Mouse (Mus musculus) NIH3T3 (cell line): ENCODE results near the gene Fibin.

ENCODE experiments used
- DNase-seq: peaks from one replicate; pipeline ENCODE4 v3.0.0-alpha.2; 2012; ENCODE audit warnings: low read depth

Fibin gene

GRCm38 (mm10) chr2:110362432-110363283 is at the start of gene Fibin:
Gene Fibin, minus strand, starts transcription at chr2:110363183.
- peak; percentile 24 for DNase-seq

GRCm38 (mm10) chr2:110411428-110411827 is 48.4 kb upstream of the Fibin start:
- DNase-seq = no peak

GRCm38 (mm10) chr2:110408757-110409156 is 45.8 kb upstream of the Fibin start:
- DNase-seq = no peak

- peak; percentile 24 for DNase-seq
Measured at GRCm38 (mm10) chr2:110392714-110393336, 29.8 kb upstream of the Fibin start.

GRCm38 (mm10) chr2:110390736-110391409 is 27.9 kb upstream of the Fibin start:
- no peak for DNase-seq

- DNase-seq = no peak
Measured at GRCm38 (mm10) chr2:110379811-110380210, 16.8 kb upstream of the Fibin start.

GRCm38 (mm10) chr2:110376660-110377059 is 13.7 kb upstream of the Fibin start:
- DNase-seq = no peak

GRCm38 (mm10) chr2:110375475-110375874 is 12.5 kb upstream of the Fibin start:
- DNase-seq = no peak

- no peak for DNase-seq
Measured at GRCm38 (mm10) chr2:110373186-110373585, 10.2 kb upstream of the Fibin start.

GRCm38 (mm10) chr2:110367382-110367887 is 4.5 kb upstream of the Fibin start:
- DNase-seq = no peak

GRCm38 (mm10) chr2:110365401-110365800 is 2.4 kb upstream of the Fibin start:
- no peak for DNase-seq

GRCm38 (mm10) chr2:110363855-110364254 is 872 bp upstream of the Fibin start:
- DNase-seq = no peak

GRCm38 (mm10) chr2:110353302-110353970 is 9.5 kb downstream of the Fibin start:
- no peak for DNase-seq

- DNase-seq = no peak
Measured at GRCm38 (mm10) chr2:110351843-110352251, 11.1 kb downstream of the Fibin start.

- no peak for DNase-seq
Measured at GRCm38 (mm10) chr2:110351406-110351805, 11.6 kb downstream of the Fibin start.

- DNase-seq = peak; percentile 18
Measured at GRCm38 (mm10) chr2:110328953-110329352, 34.0 kb downstream of the Fibin start.

GRCm38 (mm10) chr2:110319949-110320348 is 43.0 kb downstream of the Fibin start:
- peak; percentile 6 for DNase-seq

- no peak for DNase-seq
Measured at GRCm38 (mm10) chr2:110319266-110319665, 43.7 kb downstream of the Fibin start.

- no peak for DNase-seq
Measured at GRCm38 (mm10) chr2:110318719-110319118, 44.3 kb downstream of the Fibin start.

GRCm38 (mm10) chr2:110316116-110316883 is 46.7 kb downstream of the Fibin start:
- no peak for DNase-seq

GRCm38 (mm10) chr2:110314509-110315155 is 48.4 kb downstream of the Fibin start, which contains the start of gene Bbox1:
Gene Bbox1, minus strand, starts transcription at chr2:110314560.
- DNase-seq = peak; percentile 32
